Mouse (Mus musculus): ENCODE results near the gene Cdk5rap2. TPM values are rescaled to one million over a fixed set of nuclear protein-coding genes. Genes with fewer than 3 reads are reported as not detected.

Gene Cdk5rap2
- polyA plus RNA-seq, 1 experiment = 18.3 TPM

DNA sequence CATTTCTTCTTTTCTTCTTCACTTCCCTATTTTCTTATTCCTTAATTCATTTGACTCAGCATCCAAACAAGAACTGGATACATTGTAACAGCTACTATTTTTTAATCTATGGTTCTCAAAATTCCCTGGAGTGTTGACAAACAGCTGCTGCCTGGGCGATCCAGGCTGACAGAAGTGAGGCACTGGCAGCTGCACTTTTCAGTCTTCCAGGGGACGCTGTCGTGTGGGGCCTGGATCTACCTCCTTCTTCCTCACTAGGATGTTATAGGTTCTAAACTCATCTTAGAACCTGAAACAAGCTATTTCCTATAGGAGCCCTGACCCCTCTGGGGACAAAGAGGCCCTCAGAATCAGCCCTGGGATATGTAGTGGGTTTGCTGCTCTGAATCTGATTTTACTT, 177.9 kb downstream of the Cdk5rap2 start:
- DNase-seq = no peak
- Histone ChIP-seq H3K4me1 (ENCODE audit: control insufficient read depth, insufficient read depth, low read length) (no peaks in the 10 kb centered on the region), H3K27ac (ENCODE audit: insufficient read depth, low read length) (no peak overlapping the region), H3K27me3 (ENCODE audit: control insufficient read depth, insufficient read depth, low read length) (no peaks in the 10 kb centered on the region), H3K4me3 (replicated peaks; ENCODE audit: insufficient read depth, low read depth, low read length) (no peak overlapping the region)
- TF ChIP-seq POLR2A (IDR thresholded peaks at IDR 0.05; ENCODE audit: borderline replicate concordance, insufficient read depth, low read length) = no peak
- TF ChIP-seq CTCF (IDR thresholded peaks at IDR 0.05; ENCODE audit: borderline replicate concordance, insufficient read depth, low read depth, low read length) = no peak
- WGBS = 48% methylated on average over 3 of the region's 3 CpGs

DNA sequence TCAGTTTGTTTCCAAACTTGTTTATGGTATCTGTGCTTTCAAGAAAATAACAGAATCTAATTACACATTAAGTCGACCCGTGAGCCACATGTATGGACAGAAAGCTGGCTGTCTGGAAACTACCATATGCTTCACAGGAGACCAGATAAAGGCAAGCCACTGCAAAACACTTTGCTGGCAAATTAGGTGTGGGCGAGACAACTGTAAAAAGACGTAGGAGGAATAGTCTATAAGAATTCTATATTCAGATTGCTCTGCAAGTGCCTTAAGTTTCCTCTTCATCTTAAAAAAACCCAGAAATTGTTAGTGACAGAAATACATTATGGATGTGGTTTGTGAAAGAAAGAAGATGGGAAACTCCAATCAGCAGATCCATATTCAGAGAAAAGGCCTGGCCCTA, 180.4 kb downstream of the Cdk5rap2 start:
- Histone ChIP-seq H3K4me1 (ENCODE audit: control insufficient read depth, insufficient read depth, low read length) (no peaks in the 10 kb centered on the region), H3K27me3 (ENCODE audit: control insufficient read depth, insufficient read depth, low read length) (no peaks in the 10 kb centered on the region), H3K4me3 (replicated peaks; ENCODE audit: insufficient read depth, low read depth, low read length) (no peak overlapping the region), H3K27ac (ENCODE audit: insufficient read depth, low read length) (no peak overlapping the region)
- no peak for DNase-seq
- TF ChIP-seq CTCF (IDR thresholded peaks at IDR 0.05; ENCODE audit: borderline replicate concordance, insufficient read depth, low read depth, low read length) (no peak), POLR2A (IDR thresholded peaks at IDR 0.05; ENCODE audit: borderline replicate concordance, insufficient read depth, low read length) (no peak)
- WGBS = 91% methylated on average over 4 of the region's 4 CpGs

DNA sequence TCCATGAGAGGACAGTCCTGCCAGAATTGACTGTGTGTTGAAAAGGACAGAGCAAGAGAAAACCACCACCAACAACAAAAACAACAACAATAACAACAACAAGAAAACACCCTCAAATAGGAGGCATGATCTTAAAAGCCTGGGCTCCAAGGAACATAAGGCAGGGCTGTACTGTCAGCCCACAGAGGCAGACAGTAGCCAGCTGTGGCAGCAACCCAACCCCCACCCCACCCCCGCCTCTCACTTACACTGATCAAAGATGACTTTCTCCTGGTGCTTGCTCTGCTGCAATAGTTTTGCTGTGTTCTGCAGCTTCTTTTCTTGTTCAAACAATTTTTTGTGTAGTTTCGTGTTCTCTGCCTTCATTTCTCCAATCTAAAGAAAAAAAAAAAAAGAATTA, 181.9 kb downstream of the Cdk5rap2 start:
- Histone ChIP-seq H3K4me3 (replicated peaks; ENCODE audit: insufficient read depth, low read depth, low read length) (no peak overlapping the region), H3K27me3 (ENCODE audit: control insufficient read depth, insufficient read depth, low read length) (no peaks in the 10 kb centered on the region), H3K27ac (ENCODE audit: insufficient read depth, low read length) (no peak overlapping the region), H3K4me1 (ENCODE audit: control insufficient read depth, insufficient read depth, low read length) (no peaks in the 10 kb centered on the region)
- WGBS = 71% methylated on average over 2 of the region's 2 CpGs
- no peak for TF ChIP-seq CTCF (IDR thresholded peaks at IDR 0.05; ENCODE audit: borderline replicate concordance, insufficient read depth, low read depth, low read length)
- TF ChIP-seq POLR2A (IDR thresholded peaks at IDR 0.05; ENCODE audit: borderline replicate concordance, insufficient read depth, low read length) = no peak
- DNase-seq = no peak

DNA sequence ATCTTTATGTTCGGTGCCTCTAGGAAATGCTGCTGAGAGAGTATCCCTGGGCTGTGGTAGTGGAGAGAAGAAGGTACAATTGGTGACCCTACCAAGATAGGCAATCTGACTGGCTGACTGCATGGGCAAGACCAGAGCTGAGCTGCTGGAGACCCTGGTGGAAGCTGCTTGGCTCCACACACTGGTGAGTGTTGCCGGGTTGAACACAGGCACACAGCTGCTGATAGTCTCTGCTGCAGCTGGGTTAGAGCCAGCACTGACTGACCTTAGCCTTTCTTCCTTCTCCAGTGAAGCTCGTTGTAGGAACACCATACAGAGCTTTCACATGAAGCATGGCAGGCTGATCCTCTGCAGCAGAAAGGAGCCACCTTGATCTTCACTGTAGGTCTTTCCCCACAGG, 182.6 kb downstream of the Cdk5rap2 start:
- no peaks in the 10 kb centered on the region for H3K27me3 ChIP-seq (ENCODE audit: control insufficient read depth, insufficient read depth, low read length)
- no peak overlapping the region for H3K4me3 ChIP-seq (replicated peaks; ENCODE audit: insufficient read depth, low read depth, low read length)
- 51% methylated on average over 3 of the region's 3 CpGs for WGBS
- H3K4me1 ChIP-seq (ENCODE audit: control insufficient read depth, insufficient read depth, low read length) = no peaks in the 10 kb centered on the region
- no peak for TF ChIP-seq CTCF (IDR thresholded peaks at IDR 0.05; ENCODE audit: borderline replicate concordance, insufficient read depth, low read depth, low read length)
- no peak for TF ChIP-seq POLR2A (IDR thresholded peaks at IDR 0.05; ENCODE audit: borderline replicate concordance, insufficient read depth, low read length)
- no peak overlapping the region for H3K27ac ChIP-seq (ENCODE audit: insufficient read depth, low read length)
- no peak for DNase-seq

DNA sequence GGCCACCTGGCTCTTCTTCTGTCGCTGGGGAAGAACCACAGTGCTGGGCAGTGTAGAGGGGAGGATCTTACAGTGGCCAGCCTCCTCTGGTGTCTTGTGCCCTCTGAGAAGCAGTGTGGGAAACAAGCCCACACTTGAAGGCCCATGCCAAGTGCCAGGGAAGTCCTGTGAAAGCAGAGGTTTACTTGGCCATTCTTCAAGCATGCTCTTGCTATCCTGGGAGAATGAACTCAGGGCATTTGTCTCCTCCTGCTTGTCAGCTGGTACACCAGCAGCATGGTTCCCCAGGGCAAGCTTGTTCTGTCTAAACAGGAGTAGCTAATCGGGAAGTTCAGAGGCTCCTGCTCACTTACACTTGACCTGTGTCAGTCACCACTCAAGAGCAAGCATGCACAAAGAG, 185.7 kb downstream of the Cdk5rap2 start:
- WGBS = 23% methylated on average over 2 of the region's 2 CpGs
- TF ChIP-seq CTCF (IDR thresholded peaks at IDR 0.05; ENCODE audit: borderline replicate concordance, insufficient read depth, low read depth, low read length) = no peak
- TF ChIP-seq POLR2A (IDR thresholded peaks at IDR 0.05; ENCODE audit: borderline replicate concordance, insufficient read depth, low read length) = no peak
- DNase-seq = no peak
- Histone ChIP-seq H3K27me3 (ENCODE audit: control insufficient read depth, insufficient read depth, low read length) (no peaks in the 10 kb centered on the region), H3K4me1 (ENCODE audit: control insufficient read depth, insufficient read depth, low read length) (peaks cover 11% of the 10 kb centered on the region), H3K27ac (ENCODE audit: insufficient read depth, low read length) (no peak overlapping the region), H3K4me3 (replicated peaks; ENCODE audit: insufficient read depth, low read depth, low read length) (no peak overlapping the region)

DNA sequence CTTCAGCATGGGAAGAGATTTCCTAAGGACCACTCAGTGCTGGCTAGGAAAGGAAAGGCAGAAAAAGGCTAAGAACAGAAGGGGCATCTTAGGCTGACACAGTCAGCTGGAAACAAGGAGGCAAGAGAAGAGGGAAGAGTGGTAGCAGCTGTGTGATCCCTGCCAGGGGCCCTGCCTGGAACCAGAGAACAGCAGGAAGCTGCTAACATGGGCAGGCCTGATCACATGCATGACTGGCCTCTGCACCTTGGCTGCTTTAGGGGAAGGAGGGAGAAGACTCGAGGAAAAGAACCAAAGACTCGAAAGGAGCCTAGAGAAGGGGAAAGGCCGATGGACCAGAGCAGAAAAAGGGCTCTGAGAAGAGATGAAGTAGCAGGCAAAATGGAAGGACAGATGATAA, 188.4 kb downstream of the Cdk5rap2 start:
- WGBS = 50% methylated on average over 3 of the region's 3 CpGs
- TF ChIP-seq CTCF (IDR thresholded peaks at IDR 0.05; ENCODE audit: borderline replicate concordance, insufficient read depth, low read depth, low read length) = no peak
- no peak for TF ChIP-seq POLR2A (IDR thresholded peaks at IDR 0.05; ENCODE audit: borderline replicate concordance, insufficient read depth, low read length)
- Histone ChIP-seq H3K4me3 (replicated peaks; ENCODE audit: insufficient read depth, low read depth, low read length) (no peak overlapping the region), H3K4me1 (ENCODE audit: control insufficient read depth, insufficient read depth, low read length) (peaks cover 11% of the 10 kb centered on the region), H3K27ac (ENCODE audit: insufficient read depth, low read length) (no peak overlapping the region), H3K27me3 (ENCODE audit: control insufficient read depth, insufficient read depth, low read length) (no peaks in the 10 kb centered on the region)
- no peak for DNase-seq

DNA sequence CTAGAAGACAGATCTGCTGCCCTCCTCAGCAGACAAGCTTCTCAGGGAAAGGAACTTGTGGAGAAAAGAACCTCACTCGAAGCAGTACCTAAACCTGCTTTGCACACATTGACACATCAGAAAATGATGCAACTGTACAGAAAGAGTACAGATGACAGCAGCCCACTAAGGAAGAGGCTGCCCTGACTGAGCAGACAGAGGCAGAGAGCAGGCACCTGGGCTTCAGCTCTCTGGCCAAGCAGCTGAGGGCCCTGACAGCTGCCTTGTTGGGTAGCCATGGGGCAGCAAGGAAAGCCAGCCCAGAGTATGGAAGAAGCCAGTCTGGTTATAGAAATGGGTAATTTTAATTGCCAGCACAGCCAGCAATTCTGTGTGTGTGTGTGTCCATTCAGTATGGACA, 188.9 kb downstream of the Cdk5rap2 start:
- WGBS = 77% methylated on average over 1 of the region's 1 CpGs
- TF ChIP-seq POLR2A (IDR thresholded peaks at IDR 0.05; ENCODE audit: borderline replicate concordance, insufficient read depth, low read length) (no peak), CTCF (IDR thresholded peaks at IDR 0.05; ENCODE audit: borderline replicate concordance, insufficient read depth, low read depth, low read length) (no peak)
- Histone ChIP-seq H3K27me3 (ENCODE audit: control insufficient read depth, insufficient read depth, low read length) (no peaks in the 10 kb centered on the region), H3K4me3 (replicated peaks; ENCODE audit: insufficient read depth, low read depth, low read length) (no peak overlapping the region), H3K4me1 (ENCODE audit: control insufficient read depth, insufficient read depth, low read length) (peaks cover 11% of the 10 kb centered on the region), H3K27ac (ENCODE audit: insufficient read depth, low read length) (no peak overlapping the region)
- no peak for DNase-seq

DNA sequence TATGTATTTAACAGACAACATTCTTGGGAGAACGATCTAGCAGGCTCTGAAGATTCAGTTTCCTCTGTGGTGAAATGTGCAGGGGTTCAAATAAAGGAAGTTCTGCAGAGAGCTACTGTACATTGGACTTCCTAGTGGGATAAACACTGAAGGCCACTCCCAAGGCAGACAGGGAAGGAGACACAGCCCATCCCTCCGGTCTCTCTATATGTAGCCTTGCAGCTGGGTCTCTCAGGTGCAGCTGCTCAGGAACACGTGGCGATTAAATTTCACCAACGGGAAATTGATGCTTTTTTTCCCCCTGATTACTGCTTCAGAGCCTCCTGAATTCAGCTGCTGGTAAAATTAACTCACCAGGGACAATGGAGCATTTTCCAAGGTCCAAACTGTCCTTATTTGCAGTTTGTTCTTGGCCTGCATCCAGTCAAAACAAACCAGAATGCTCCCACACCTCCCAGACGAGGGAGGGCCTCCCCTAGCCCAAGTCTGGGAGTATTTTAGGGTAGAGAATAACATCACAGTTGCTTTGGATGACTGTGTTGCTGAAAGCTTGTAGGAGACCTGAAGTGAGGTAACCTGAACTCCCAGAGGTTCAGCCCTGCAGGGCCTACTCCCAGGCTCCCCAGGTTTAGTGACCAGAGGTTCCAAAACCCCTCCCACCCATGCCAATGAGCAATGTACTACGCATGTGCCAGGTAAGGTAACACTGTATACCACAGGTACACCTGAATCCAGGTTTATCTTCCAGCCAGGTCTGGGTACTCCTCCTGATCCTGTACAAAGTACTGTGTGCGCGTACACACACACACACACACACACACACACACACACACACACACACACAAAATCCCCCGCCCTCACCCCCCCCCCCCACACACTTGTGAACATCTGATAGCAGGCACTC, 189.7 kb downstream of the Cdk5rap2 start:
- Histone ChIP-seq H3K27me3 (ENCODE audit: control insufficient read depth, insufficient read depth, low read length) (no peaks in the 10 kb centered on the region), H3K27ac (ENCODE audit: insufficient read depth, low read length) (no peak overlapping the region), H3K4me1 (ENCODE audit: control insufficient read depth, insufficient read depth, low read length) (peaks cover 11% of the 10 kb centered on the region), H3K4me3 (replicated peaks; ENCODE audit: insufficient read depth, low read depth, low read length) (no peak overlapping the region)
- WGBS = 69% methylated on average over 10 of the region's 10 CpGs
- DNase-seq = peak; percentile 12 to 35
- TF ChIP-seq CTCF (IDR thresholded peaks at IDR 0.05; ENCODE audit: borderline replicate concordance, insufficient read depth, low read depth, low read length) (no peak), POLR2A (IDR thresholded peaks at IDR 0.05; ENCODE audit: borderline replicate concordance, insufficient read depth, low read length) (no peak)

All from cerebellum, adult 2 months (tissue).